Mouse (Mus musculus): ENCODE results near the gene Sytl1.

Gene Sytl1

DNA sequence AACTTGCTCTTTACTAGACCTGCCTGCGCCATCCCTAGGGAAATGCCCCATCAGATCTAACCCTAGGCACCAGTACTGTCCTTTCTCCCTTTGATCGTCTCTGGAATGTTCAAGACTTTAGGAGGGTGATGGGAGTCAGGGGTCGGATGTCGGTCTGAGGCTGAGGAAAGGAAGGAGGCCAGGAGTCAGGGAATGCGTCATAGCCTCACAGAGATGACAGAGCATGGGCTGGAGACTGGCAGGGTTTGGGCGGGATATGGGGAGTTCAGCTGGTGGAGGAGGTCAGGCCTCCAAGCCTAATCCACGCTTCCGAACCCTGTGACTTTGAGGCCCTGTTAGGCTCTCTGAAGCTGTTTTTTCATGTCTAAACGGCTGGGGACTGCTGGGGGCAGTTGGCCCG is 49.3 kb downstream of the Sytl1 start:
- no peak for TF ChIP-seq GATA4 (IDR thresholded peaks at IDR 0.05; ENCODE audit: insufficient replicate concordance, low read length)

DNA sequence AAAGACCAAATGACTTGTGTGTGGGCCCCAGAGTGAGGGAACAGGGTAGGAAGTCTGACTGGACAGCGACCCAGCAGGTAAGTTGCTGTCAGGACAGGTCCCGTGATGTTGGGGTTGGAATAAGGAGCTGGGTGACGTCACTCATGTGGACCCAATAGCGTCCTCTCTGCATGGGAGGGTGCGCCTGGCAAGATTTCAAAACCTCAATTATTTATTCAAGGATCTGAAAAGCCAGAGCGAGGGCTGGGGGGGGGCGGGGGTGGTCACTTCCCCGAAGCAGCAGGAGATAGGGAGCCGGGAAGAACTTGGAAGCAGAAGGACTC is 49.7 kb downstream of the Sytl1 start:
- no peak for TF ChIP-seq GATA4 (IDR thresholded peaks at IDR 0.05; ENCODE audit: insufficient replicate concordance, low read length)

DNA sequence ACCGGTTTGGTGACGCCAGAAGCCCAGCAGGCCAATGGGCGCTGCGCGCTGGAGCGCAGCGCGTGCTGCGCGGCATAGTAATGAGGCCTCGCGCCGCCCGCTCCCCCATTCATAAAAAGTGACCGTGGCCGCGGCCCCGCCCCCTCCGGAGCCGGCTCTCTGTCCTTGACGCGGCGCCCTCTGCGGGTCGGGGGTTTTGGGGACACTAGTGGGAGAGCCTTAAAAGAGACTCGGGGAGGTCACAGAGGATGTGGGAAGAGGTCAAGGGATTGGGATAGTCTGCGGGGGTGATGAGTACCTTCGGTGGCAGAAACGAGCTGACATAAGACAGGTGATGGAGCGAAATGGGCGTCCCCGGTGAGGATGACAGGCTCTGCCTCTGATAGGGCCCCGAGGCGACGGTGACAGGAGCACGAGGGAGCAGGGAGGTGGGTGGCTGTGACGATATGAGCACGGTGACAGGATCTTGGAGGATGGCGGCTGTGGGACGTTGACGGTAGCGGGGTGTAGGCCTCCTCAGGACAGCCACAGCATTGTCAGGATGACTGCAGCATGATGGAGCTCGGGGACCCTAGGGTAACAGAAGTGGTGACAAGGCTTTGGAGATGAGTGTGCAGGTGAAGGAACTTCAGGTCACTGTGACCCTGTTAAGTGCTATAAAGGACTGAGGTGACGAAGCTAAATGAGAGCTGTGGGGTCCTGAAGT is 50.2 kb downstream of the Sytl1 start:
- TF ChIP-seq GATA4 (IDR thresholded peaks at IDR 0.05; ENCODE audit: insufficient replicate concordance, low read length): no peak

DNA sequence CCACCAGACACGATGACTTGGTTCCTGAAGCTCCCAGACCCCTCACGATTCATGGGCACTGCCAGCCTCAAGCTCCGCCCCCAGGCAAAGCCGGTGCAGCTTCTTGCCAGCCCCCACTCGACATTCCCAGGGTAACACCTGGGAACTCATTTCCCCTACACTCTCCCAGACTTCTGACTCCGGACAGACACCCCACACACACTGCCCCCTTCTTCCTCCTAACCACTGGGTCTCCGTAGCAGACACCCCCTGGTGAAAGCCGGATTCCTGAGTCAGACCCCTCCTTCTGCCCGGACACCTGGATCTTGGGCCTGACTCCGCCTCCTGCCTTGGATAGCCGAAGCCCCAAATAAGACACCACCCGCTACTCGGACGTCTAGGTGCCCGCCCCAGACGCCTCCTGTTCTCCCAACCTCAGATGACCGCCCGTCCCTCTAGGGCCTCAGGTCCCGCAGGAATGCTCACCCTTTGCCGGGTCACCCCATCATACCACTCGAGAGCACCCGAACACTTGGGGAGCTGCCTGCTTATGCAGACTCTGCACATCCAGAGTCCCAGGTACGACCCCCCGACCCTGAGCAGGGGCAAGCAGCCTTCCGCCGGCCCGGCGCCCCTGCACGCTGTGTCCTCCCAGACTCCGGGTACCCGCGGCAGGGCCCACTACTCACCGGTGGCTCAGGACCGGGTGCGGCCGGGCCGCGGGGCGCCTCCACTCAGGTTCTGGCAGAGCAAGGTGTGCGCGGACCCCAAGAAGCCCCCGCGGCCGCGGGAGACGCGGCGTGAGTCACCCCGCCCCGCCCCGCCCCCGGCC is 51.0 kb downstream of the Sytl1 start, which contains the start of the genes Cd164l2 and Gpr3:
TSS of gene Cd164l2 (plus strand) at position 381 of the 811 bp plus-strand sequence.
TSS of gene Gpr3 (minus strand) at position 786 of the 811 bp plus-strand sequence.
- TF ChIP-seq GATA4 (IDR thresholded peaks at IDR 0.05; ENCODE audit: insufficient replicate concordance, low read length): no peak

DNA sequence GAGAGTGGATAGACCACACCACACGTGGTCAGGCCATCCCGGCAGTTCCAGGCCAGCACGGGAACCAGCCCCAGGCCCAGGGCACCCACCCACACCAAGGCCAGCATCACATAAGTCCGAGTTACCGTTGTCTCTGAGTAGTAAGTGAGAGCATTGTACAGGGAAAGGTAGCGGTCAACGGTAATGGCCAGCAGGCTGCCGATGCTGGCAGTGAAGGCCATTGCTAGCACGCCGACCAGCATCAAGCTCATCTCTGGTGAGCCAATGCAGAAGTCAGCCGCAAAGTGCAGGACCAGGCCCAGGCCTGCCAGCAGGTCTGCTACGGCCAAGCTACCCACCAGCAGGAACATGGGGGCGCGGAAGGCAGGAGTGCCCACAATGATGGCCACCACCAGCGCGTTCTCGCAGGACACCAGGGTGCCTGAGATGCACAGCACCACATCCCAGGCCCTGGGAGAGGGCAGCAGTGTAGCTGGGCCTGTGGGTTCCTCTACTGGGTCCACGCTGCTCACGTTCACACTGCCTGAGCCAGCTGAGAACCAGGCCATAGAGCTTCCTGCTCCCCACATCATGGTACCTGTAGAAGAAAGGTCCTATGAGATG is 52.0 kb downstream of the Sytl1 start:
- no peak for TF ChIP-seq GATA4 (IDR thresholded peaks at IDR 0.05; ENCODE audit: insufficient replicate concordance, low read length)

DNA sequence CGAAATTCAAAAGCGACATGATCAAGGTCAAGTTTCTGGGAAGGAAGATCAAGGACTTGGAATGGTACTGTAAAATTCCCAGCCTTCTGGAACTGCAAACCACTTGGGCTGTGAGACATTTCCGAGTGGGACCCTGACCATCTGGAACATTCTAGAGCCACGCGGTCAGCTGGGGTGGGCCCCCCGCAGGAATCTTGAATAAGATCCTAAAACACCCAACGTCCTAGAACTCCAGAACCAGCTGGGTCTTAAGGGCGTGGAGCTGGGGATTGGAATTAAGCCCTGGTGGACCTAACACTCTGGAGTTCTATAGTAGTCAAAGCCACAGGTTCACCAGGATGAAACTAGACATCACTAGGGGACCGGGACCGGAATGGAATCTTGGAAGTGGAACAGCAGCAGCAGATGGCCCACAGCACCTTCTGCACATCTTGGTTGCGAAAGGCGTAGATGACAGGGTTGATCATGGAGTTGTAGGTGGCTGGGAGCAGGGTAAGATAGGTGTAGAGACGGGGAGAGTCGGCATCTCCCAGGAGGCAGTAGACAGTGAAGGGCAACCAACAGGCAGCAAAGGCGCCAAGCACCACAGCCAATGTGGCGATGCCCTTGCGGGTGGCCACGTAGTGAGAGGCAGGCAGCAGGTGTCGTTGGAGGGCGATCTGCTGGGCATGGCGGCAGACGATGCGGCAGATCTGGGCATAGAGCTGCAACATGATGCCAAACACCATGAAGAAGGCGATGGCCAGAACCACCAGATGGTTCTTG is 52.7 kb downstream of the Sytl1 start:
- TF ChIP-seq GATA4 (IDR thresholded peaks at IDR 0.05; ENCODE audit: insufficient replicate concordance, low read length): no peak

DNA sequence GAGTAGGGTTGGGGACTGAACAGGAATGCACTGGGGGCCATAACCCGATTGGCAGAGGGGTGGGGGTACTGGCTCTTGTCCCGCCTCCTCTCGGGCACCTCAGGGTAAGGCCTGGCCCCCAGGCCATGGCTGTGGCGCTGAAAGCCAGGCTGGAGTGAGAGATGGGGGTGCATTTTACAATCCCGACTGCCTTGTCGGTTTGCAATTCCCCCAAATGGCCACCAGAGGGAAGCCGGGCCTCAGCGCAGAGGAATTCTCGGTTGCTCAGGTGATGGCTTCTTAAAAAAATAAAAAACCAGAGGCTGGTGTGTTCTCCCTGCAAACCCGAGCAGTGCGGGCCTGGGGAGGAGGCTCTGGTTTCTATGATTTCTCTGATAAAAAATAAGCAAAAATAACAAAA is 53.5 kb downstream of the Sytl1 start:
- TF ChIP-seq GATA4 (IDR thresholded peaks at IDR 0.05; ENCODE audit: insufficient replicate concordance, low read length): no peak

DNA sequence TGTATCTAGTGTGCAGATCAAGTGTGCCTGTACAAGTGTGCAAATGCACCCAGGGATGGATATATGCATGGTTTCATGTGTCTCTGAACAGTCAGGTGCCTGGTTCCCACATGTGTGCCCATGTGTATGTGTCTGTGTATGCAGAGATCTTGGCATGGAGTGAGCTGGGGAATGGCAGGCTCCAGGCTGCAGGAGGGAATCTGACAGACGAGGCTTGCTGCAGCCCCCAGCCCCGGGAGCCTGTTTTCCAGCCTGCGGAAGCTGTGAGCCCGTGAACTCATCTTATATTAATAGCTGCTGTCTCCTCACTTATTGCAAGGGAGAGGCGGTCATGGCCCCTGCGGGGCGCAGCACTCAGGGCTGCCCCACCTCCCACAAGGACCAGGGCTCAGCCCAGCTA is 58.5 kb downstream of the Sytl1 start:
- TF ChIP-seq GATA4 (IDR thresholded peaks at IDR 0.05; ENCODE audit: insufficient replicate concordance, low read length): no peak

DNA sequence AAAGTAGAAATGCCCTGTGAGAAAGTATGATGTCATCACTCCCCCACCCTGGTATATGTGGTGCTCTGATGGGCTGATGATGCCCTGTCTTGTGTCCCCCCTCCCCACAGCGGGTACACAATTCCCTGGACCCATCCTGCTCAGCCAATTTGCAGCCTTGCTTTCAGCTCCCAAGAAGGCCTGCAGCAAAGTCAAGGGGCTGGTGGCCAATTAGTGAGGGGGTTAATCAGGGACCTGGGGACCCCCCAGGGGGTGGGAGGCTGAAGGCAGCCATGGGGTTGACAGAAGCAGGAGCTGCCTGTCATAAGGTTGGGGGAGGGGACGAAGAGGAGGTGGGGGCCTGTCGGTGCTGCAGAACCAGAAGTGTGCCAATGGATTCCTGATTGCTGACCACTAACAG is 59.3 kb downstream of the Sytl1 start:
- no peak for TF ChIP-seq GATA4 (IDR thresholded peaks at IDR 0.05; ENCODE audit: insufficient replicate concordance, low read length)
